Mouse (Mus musculus) natural killer cell, adult 2 months (primary cell): ENCODE results near the gene Vmn2r14.
"Not testable (repeated sequence)": the region's sequence is repeated elsewhere in the genome, so short reads cannot be mapped to it uniquely, and the experiment has no call there.

Experiments
- DNase-seq, 2 experiments: peaks; one replicate each; pipeline ENCODE4 v3.0.0; 2022; ENCODE audit warnings: low spot score in 2 of 2

Gene Vmn2r14

GRCm38 (mm10) chr5:109224608-109225007, at the start of gene Vmn2r14:
TSS of gene Vmn2r14 (minus strand) at chr5:109224708.
- DNase-seq = no peak

GRCm38 (mm10) chr5:109192099-109192498, 32.4 kb downstream of the Vmn2r14 start, which contains the start of gene Vmn2r13:
TSS of gene Vmn2r13 (minus strand) at chr5:109192199.
- DNase-seq = not testable (repeated sequence)

GRCm38 (mm10) chr5:109166851-109167250, 57.7 kb downstream of the Vmn2r14 start:
- not testable (repeated sequence) for DNase-seq
